Mouse (Mus musculus) layer of hippocampus, postnatal 36 days (tissue): ENCODE results near the gene Retreg1. TPM values are rescaled to one million over a fixed set of nuclear protein-coding genes. Genes with fewer than 3 reads are reported as not detected.

Source experiments
- DNase-seq, 2 experiments: peaks; one replicate each; pipeline ENCODE4 v3.0.0; 2022
- microRNA-seq, 2 experiments: library from miRNA; unstranded; fragments of <30 nt; microRNA quantifications; one replicate each; pipeline ENCODE4 v1.2.0; 2021
- total RNA-seq, 2 experiments: library from RNA; stranded (reverse); gene quantifications; 2 replicates each; pipeline ENCODE4 v1.2.3; 2021

Gene Retreg1
- total RNA-seq, 2 experiments from 2014 or later: 29.0 to 30.5 TPM

GRCm38 (mm10) chr15:26021721-26022120, 178.7 kb downstream of the Retreg1 start:
- no peak for DNase-seq

DNA sequence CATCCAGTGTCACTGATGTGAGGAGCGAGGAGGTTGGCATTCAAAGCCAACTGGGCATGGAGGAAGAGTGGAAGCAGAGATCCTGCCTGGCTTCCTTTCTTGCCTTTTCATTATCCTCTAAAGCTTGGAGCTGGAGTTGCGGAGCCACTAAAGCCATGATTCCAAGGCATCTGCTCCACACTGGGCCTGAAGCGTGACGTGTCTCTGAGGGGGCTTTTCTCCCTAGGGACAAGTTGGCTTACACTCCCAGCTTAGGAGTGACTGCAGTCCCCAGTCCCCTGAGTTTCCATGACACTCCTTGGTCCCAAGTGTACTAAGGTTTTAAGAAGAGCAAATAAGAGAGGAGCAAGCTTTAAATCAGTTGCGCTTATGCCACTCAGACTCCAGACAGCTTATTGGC, 179.7 kb downstream of the Retreg1 start:
- DNase-seq: no peak

Small RNA genes within 50 kb of the gene (microRNA-seq; reads per million reads assigned to microRNA genes)
- 0 to 0.21 reads per million in 2 experiments for gene Mir7212

Other genes starting within 250 kb of the Retreg1 start
- 10 to 100 TPM; 52.5 to 53.3 TPM for gene Myo10, start 220.7 kb upstream of the Retreg1 start, total RNA-seq
- gene Zfp622, start 141.2 kb downstream of the Retreg1 start, total RNA-seq: 10 to 100 TPM; 41.0 to 47.9 TPM